Mouse (Mus musculus) ES-E14 (cell line): ENCODE results near the gene 4932429P05Rik. TPM values are rescaled to one million over a fixed set of nuclear protein-coding genes. Genes with fewer than 3 reads are reported as not detected.

Experiments used
- DNase-seq: peaks from one replicate; pipeline ENCODE4 v3.0.0-alpha.2; 2013; ENCODE audit warnings: low read depth, low spot score
- H3K27ac ChIP-seq: 2 replicates; pipeline ENCODE4 v1.5.1; 2012; ENCODE audit warnings: low read depth, mild to moderate bottlenecking, low read length, moderate library complexity, mixed read lengths; ENCODE audit not compliant: poor library complexity, insufficient read depth, severe bottlenecking
- H3K36me3 ChIP-seq: 2 replicates; pipeline ENCODE4 v1.6.1; 2012; ENCODE audit warnings: mild to moderate bottlenecking, low read length, moderate library complexity, mixed read lengths; ENCODE audit not compliant: control insufficient read depth, poor library complexity, insufficient read depth, severe bottlenecking
- H3K4me1 ChIP-seq, 2 experiments: fragments of 150-350 bp in 1 of 2; sonication (generic) in 1 of 2; 2 replicates each; pipeline ENCODE4 v1.6.1; 2012; ENCODE audit warnings: low read length in 2 of 2, mild to moderate bottlenecking in 1 of 2, mixed read lengths in 1 of 2; ENCODE audit not compliant: control insufficient read depth in 2 of 2, insufficient read depth in 2 of 2, poor library complexity in 1 of 2
- H3K4me3 ChIP-seq, 2 experiments: fragments of 150-350 bp in 1 of 2; sonication (generic) in 1 of 2; 2 replicates each; pipeline ENCODE4 v1.5.1; 2012; ENCODE audit warnings: low read length in 2 of 2, low read depth in 1 of 2, mild to moderate bottlenecking in 1 of 2, mixed read lengths in 1 of 2; ENCODE audit not compliant: insufficient read depth in 1 of 2, poor library complexity in 1 of 2, severe bottlenecking in 1 of 2
- H3K9ac ChIP-seq: 2 replicates; pipeline ENCODE4 v1.6.1; 2012; ENCODE audit warnings: low read depth, mild to moderate bottlenecking, low read length, mixed read lengths; ENCODE audit not compliant: poor library complexity, insufficient read depth, severe bottlenecking
- H3K9me3 ChIP-seq: fragments of 150-350 bp; sonication (generic); 2 replicates; pipeline ENCODE4 v1.6.1; 2012; ENCODE audit warnings: low read depth, mild to moderate bottlenecking, low read length; ENCODE audit not compliant: control insufficient read depth, insufficient read depth
- CHD2 ChIP-seq: IDR thresholded peaks from 2 replicates; pipeline ENCODE4 v1.6.1; 2014; ENCODE audit warnings: mild to moderate bottlenecking, low read depth, low read length, inconsistent platforms
- HCFC1 ChIP-seq: IDR thresholded peaks from 2 replicates; pipeline ENCODE4 v1.6.1; 2012; ENCODE audit warnings: low read length, inconsistent platforms, borderline replicate concordance; ENCODE audit not compliant: insufficient read depth
- MAFK ChIP-seq: IDR thresholded peaks from 2 replicates; pipeline ENCODE4 v1.6.1; 2014; ENCODE audit warnings: mild to moderate bottlenecking, low read depth, low read length, inconsistent platforms; ENCODE audit not compliant: insufficient read depth
- ZC3H11A ChIP-seq: IDR thresholded peaks from 2 replicates; pipeline ENCODE4 v1.6.1; 2012; ENCODE audit warnings: low read depth, mild to moderate bottlenecking, inconsistent platforms, low read length, borderline replicate concordance
- ZNF384 ChIP-seq: IDR thresholded peaks from 2 replicates; pipeline ENCODE4 v1.6.1; 2012; ENCODE audit warnings: low read depth, low read length, inconsistent platforms
- in situ Hi-C, 2 experiments: fragments of 600-800 bp; cut with MboI; formaldehyde crosslinking; loops; one replicate each; pipeline ENCODE4 v1.15.1; 2025; ENCODE audit warnings: low sequenced_read_pairs in 2 of 2, inconsistent platforms in 1 of 2; ENCODE audit not compliant: unreplicated experiment in 2 of 2
- total RNA-seq: library from RNA; depleted of rRNA; stranded (reverse); fragments of 300-350 nt; gene quantifications from 2 replicates; pipeline ENCODE4 v1.2.3, GENCODE M21; 2012; rRNA removed

The 4932429P05Rik gene
- total RNA-seq: not detected in 2 replicates

DNA sequence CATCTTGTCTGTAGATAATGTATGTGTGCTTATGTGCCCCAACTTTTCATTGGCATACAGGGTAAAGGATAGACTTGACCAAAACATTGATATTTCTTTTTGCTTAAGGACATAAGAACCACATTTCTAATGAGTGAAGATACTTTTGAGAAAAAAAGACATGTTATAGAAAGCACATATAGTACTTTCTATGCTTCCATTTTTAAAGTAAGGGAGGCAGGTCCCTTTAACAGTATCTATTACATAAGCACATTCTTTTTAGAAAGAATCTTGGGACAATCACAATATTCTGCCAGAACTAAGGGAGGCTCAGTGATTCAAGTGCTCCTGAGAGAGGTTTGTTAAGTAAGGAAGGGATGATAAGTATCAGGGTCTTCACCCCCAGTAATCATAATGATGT lies at the start of gene 4932429P05Rik:
Gene 4932429P05Rik, plus strand, starts transcription at position 301 of the 400 bp plus-strand sequence.
- Histone ChIP-seq H3K9me3 (no peaks in the 10 kb centered on the region), H3K4me3 (no peak within 1 kb of the TSS), H3K27ac (no peak within 1 kb of the TSS), H3K4me1 (no peaks in the 10 kb centered on the region), H3K36me3 (no peaks in the 10 kb centered on the region), H3K9ac (no peak within 1 kb of the TSS)
- no peak for DNase-seq
- no peak for TF ChIP-seq ZC3H11A
- TF ChIP-seq HCFC1: no peak
- no peak for TF ChIP-seq MAFK
- TF ChIP-seq ZNF384: no peak
- TF ChIP-seq CHD2: no peak
- in situ Hi-C loops: no loop called here

Other genes starting within 250 kb of the 4932429P05Rik start
- gene 4930415L06Rik, start 180.6 kb downstream of the 4932429P05Rik start, total RNA-seq: not detected in 2 replicates